Mouse (Mus musculus): ENCODE results near the gene Crtac1.

DNA sequence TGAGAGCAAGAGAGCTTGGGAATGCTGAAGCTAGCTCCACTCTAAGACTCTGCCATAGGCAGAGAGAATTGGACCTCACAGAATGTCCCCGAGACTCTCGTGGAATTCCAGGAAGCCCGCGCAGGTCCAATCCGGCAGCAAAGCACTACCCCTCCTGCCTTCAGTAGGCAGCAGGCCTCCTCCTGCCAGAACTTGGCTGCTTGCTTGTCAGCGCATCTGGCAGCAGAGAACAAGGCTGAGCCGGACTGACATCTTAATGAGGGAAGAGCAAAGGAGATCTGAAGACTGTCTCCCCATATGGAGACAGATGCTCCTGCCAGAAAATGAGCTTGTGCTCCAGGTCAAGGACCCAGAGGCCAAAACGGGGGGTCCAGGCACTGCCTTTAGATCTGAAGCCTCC is 16.5 kb downstream of the Crtac1 start:
- TF ChIP-seq TAL1 (IDR thresholded peaks at IDR 0.05; ENCODE audit: low read length) (no peak), GATA1 (IDR thresholded peaks at IDR 0.05; ENCODE audit: low read length) (no peak)

Measured in erythroblast, embryonic 14.5 days (primary cell).